Mouse (Mus musculus): Measurements from ENCODE around the gene Zbtb38.

Zbtb38 gene

DNA sequence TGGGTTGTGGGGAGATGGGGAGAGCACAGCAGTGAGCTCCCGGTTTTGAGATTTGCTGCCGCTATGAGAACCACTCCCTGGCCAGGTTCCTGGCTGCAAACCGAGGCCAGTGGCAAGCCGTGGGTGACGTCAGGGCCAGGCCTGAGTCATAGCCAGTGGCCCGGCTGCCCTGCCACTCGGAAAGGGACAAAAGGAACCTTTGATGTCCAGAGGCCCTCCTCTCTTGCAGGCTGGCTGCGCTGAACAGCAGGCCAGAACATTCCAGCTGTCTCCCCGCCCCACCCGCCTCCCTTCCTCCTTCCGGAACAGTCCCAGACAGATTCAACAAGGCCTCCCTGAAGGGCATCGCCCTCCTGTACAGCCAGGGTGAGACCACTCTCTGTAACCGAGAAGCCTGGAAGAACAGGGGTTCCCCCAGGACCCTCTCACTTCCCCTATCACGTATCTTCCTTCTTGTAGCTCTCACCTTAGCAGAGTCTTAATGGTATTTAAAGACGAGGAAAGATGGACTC lies at the start of gene Zbtb38:
Gene Zbtb38, minus strand, starts transcription at position 229 of the 512 bp plus-strand sequence.
- DNase-seq, result peak; percentile 86

DNA sequence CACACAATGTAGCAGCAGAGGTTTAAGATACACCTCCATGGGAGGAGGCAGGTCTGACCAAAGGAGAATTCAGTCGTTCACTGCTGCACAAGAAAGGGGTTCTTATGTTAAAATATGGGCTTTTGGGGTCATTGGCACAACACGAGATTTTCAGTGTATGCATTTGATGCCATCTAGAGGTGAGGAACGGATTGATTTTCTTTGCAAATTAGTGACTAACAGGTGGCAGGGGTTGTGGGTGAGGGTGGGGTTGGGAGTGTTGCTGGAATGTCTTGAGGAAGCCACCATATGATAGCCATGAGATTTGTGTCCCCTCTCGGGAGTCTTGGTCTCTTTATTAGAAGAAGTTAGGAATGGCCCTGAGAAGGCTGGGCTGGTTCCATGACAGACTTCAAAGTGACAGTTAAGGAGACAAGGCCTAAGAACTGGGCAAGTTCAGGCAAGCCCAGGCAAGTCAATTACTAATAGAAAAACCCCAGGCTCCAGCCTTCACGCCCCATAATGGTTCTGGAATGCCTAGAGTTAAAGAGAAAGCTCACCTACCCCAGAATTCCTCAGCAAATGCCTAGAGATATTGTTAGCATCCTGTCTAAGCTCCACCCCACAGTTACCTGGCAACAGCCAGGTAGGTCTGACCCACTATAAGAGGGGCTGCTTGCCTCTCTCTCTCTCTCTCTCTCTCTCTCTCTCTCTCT lies 47.6 kb upstream of the Zbtb38 start:
- DNase-seq, result no peak

DNA sequence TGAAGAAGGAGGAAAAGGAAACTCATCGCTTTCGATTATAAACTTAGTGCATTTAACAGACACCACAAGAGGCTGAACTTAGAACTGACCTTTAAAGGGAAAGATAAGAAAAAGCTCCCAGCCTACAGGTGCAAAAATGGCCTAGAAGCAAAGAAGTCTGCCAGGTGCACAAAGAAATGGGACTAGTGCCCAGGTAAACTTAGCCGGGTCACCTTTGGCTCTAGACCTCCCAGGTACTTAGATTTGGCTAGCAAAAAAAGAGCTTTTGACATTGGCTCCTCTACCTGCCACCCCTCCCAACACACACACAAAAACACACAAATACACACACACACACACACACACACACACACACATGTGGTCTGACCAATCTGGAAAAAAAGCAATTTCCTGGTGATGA lies 44.7 kb upstream of the Zbtb38 start:
- no peak for DNase-seq

DNA sequence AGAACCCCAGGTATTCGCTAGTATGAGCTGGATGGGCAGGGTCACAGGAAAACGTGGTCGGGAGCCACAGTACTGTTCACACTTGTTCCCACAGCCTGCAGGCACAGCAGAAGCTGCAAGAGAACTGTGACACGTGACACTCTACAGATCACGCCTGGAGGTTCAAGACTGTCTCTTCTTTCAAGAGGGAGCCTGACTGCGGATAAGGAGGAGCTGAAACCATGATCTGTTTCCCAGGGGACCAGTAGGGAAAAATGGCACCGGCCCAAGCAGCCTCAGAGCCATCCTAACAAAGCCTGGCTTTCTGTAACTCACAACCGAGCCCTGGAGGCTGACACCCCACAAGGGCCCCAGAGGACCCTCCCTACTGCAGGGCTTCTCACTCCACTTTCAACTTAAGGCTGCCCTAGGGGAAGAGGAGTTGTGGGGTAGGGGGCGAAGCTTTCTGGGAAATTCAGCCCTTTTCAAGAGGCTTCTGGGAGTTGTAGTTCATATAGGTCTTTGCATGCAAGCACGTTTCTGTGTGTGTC lies 42.8 kb upstream of the Zbtb38 start:
- DNase-seq, result peak; percentile 48

DNA sequence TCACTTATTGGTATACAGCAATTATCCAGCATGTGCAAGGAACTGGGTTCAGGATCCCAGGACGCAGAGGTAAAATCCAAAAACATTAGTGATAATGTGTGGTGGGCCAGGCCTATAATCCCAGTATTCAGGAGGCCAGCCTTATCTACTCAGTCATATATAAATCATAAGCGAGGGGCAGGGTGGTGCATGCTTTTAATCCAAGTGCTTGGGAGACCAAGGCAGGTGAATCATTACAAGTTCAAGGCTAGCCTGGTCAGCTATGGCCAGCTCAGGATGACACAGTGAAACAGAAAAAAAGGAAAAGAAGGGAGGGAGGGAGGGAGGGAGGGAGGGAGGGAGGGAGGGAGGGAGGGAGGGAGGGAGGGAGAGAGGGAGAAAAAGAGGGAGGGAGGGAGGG lies 42.0 kb upstream of the Zbtb38 start:
- DNase-seq, result no peak

DNA sequence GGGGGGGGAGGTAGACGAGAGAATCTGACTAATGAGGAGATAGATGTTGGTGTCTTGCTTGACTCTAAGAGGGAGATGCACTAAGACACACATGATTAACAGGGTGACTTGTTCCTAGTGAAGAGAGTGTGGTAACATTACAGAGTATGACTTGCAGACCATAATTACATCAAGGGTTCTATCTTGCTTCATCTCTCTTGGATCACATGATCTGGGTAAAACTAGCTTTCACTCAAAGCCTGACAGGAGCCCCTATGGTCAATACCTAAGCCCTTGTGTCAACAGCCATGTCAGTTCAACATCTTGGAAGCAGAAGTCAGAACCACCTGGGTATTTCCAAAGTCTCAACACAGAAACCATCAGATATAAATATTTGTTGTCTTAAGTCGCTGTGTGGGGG lies 39.9 kb upstream of the Zbtb38 start:
- DNase-seq, result no peak

DNA sequence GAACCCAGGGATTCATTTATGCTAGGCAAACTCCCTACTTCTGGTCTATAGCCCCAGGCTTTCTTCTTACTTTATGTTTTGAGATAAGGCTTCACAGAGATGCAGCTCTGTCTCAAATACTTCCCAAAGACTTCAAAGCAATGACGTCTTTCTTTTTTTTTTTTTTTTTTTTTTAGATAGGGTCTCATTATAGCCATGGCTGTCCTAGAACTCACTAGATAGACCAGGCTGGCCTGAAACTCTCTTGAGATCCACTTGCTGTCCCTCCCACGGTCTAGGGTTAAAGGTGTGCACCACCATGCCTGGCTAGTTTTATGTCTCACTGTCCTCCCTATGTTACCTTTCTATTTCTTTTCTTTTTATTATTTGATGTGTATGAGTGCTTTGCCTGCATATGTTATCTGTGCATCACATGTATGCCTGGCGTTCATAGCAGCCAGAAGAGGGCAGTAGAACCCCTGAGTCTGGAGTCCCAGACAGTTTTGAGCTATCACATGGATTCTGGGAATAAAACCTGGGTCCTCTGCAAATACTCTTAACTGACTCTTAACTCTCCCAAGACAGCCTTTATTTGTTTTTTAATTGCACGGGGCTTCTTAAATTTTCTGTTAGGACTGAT lies 37.9 kb upstream of the Zbtb38 start:
- no peak for DNase-seq

DNA sequence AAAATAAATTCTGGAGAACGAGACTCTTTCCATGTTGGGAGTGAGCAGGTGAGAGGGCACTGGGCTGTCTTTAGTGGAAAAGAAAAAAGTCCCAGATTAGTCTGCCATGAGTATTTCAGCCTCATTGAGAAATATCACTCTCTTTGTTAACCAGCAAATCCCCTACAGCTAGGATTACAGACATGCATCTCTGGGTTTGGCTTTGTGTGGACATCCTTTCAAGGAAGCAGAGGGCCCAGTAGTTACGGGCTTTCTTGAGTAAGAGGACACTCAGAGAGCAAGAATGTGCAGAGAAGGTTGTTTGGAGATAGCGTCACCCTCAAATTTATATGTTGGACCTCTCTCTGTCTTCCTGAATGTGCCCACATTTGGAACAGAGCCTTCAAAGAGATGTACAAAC lies 37.3 kb upstream of the Zbtb38 start:
- no peak for DNase-seq

DNA sequence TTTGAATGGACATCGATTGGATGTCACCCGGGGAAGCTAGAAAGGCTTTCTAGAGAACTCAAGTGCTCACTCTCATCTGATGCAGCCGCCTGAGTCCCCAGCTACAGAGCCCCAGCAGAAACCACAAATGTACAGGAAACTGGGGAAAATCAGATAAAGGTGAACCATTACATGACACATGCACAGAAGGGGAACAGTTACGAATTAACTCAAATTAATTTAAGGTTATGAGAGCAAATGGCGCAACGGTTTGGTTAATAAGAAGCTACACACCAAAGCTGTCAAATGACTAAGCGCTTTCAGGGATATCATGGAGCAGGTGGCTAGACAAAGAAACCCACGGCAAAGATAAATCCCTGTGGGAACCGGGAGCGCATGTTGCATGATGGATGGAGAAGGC lies 35.2 kb upstream of the Zbtb38 start:
- no peak for DNase-seq

DNA sequence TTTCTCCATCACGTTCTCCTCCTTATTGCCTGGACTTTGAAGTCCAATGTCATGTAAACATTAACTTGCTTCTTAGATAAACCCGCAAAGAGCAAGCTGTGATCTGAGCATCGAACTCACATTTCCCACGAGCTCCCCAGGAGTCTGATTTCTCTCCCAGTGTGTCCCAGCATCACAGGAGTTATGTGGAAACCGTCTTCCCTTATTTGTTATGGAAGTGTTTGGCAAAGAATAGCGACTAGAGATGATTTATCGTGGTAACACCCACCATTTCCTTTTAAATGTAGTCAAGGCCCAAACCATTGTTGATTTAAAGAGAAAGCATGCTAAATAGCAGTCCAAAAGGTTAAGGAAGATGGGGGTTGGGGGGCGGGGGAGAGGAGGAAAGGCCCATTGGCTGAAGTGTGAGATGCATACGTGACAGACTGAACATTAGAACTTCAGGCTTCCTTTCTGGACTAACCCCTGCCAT lies 33.3 kb upstream of the Zbtb38 start:
- peak; percentile 33 for DNase-seq

DNA sequence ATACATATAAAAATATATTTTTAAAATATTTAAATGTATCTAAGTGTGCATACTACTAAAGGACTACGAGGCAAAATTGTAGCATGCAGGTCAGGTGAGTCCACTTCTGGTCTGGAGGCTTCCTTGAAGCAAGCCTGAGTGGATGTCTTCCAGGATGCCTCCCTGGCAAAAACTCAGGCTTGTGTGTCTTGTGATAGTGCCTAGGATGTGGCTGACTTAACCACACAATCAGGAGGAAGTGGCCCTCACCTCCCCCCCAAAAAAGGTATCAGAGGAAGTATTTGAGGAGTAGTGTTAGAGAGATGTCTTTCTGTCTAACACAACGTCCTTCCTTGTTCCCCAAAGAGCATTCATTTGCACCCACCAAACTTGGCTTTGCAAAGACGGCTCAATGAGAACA lies 32.6 kb upstream of the Zbtb38 start:
- no peak for DNase-seq

DNA sequence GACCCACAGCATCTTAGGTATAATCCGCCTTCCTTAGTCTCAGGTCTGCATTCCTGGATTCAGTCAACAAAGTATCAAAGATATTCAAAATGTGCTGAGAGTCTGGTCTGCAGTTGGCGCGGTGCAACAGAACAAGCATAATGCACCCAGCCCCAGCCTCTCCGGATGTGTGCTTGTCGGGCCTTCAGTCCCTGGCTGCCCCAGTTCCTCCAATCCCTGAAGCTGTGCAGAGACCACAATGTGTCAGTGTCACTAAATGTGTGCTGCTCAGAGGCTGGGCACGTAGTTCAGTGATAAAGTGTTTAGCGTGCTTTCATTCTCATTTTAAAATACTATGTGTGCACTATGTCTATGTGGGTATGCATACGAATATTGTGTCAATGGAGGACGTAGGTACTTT lies 31.0 kb upstream of the Zbtb38 start:
- DNase-seq, result no peak

DNA sequence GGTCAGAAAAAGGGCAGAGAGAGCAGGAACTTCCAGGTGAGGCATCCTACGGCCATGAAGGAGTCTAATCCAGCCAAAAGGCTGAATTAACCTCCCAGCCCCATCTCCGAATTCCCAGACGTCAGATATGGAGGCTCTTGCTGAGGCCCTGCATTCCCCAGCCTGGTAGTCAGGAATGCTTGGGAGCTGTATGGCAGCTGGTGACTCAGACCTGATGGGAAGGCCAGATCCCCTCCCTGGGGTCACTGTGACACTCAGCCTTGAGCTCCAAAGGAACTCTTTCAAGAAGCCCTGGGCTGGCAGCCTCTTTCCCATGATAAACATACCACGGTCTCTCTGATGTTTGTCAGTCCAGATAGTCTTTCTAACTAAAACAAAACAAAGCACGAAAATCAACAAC lies 30.6 kb upstream of the Zbtb38 start:
- DNase-seq, result no peak

DNA sequence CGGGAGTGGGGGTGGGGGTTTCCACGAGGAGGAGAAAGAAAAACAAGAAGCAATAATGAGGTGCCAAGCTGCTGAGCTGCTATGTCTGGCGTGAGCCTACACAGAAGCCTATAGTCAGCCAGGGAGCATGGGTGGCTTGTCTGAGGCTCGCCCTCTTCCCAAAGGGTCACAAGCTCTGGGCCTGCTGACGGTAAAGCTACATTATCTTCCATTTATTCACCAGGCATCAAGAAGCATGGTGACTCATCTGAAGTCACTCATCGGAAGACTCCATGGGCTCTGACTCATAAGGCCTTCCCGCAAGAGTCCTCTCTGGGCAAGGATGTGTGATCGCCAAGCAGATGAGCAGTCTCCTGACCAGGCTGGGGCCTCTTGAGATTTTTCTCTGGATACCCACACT lies 29.4 kb upstream of the Zbtb38 start:
- no peak for DNase-seq

DNA sequence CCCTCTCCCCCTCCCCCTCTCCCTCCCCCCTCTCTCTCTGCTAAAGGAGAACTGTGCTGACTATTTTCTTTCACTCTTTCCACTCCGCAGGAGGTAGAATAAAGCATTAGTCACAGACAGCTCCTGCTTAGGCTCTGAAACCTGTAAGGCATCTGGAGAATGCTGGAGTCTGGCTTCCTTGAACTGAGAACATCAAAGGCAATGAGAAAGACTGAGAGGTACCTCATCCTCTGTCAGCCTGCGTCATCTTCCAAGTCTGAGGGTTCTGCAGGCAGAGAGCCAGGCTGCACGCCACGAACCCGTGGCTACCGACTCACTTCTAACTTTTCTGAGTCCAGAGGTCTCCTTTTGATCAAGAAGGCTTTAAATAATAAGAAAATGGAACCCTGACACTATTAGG lies 20.5 kb upstream of the Zbtb38 start:
- no peak for DNase-seq

DNA sequence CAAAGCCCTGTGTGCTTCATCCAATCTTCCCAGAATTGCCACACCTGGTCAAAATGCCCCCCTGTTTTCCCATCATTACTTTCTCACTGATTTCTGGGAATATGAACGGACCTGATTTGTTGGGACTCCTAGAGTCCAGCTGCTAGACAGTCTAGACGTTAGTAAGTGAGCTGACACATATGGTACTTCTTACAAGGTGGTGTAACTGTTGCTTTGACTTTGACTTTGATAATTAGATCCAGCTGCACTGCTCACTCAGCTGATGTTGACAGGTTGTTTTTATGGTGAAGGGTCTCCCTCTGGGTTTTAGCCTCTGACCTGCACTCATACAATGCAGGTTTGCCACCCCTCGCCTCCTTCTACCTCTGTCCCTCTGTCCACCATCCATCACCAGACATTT lies 17.8 kb upstream of the Zbtb38 start:
- no peak for DNase-seq

DNA sequence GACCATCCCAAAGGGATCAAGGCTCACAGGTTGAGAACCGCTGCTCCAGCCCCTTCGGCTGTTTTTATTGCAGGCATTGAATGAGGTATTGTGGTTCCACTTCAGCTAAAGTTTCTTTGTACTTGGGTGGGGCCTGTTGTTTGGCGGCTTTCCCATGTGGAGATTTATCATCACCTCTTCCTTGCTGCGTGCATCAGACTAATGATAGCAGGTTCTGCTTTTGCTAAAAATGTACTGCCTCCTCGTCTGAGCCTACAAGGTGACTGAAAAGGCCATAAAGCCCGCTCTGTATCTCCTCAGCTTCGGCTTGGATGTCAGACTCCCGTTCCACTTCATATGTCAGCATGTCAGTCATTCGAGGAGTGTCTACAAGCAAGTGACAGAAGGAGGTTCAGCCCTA lies 17.0 kb upstream of the Zbtb38 start:
- DNase-seq, result no peak

DNA sequence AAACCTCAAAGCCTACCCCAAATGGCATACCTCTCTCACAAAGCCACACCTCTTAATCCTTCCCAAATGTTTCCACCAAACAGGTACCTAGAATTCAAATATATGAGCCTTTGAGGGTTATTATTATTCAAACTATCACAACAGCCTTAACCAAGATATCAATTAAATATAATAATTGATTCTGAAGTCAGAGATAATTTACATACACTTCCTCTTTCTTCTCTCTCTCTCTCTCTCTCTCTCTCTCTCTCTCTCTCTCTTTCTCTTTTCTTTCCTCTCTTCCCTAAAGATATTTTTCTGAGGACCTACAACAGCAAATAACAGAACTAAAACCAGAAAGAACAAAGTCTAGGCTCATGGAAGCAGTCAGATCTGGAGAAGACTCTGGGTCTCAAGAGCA lies 15.2 kb upstream of the Zbtb38 start:
- no peak for DNase-seq

DNA sequence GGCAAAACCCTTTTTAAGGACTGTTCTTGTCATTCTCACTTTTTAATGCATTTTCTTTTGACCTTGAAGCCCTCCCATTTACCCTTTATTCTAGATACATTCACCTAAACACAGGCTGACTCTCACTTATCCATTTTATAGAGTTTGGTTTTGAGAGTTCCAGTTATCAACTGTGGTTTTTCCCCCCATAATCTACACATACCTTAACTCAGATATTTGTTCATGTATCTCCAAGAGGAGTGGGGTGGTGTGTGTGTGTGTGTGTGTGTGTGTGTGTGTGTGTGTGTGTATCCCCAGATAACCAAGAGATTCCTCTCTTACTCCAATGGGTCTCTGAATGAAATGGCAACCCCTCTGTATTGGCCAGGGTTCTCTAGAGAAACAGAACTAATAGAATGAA lies 13.4 kb upstream of the Zbtb38 start:
- no peak for DNase-seq

DNA sequence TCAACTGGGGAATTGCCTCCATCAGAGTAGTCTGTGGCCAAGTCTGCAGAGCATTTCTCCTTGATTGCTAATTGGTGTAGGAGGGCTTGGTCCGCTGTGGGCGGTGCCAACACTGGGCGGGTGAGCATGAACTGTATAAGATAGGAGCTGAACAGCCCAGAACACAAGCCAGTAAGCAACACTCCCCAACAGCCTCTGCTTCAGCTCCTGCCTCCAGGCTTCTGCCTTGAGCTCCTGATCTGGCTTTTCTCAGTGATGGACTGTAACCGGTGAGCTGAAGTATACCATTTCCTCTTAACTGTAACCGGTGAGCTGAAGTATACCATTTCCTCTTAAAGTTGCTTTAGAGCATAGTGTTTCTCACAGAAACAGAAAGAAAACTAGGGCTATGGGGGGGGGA lies 12.8 kb upstream of the Zbtb38 start:
- no peak for DNase-seq

DNA sequence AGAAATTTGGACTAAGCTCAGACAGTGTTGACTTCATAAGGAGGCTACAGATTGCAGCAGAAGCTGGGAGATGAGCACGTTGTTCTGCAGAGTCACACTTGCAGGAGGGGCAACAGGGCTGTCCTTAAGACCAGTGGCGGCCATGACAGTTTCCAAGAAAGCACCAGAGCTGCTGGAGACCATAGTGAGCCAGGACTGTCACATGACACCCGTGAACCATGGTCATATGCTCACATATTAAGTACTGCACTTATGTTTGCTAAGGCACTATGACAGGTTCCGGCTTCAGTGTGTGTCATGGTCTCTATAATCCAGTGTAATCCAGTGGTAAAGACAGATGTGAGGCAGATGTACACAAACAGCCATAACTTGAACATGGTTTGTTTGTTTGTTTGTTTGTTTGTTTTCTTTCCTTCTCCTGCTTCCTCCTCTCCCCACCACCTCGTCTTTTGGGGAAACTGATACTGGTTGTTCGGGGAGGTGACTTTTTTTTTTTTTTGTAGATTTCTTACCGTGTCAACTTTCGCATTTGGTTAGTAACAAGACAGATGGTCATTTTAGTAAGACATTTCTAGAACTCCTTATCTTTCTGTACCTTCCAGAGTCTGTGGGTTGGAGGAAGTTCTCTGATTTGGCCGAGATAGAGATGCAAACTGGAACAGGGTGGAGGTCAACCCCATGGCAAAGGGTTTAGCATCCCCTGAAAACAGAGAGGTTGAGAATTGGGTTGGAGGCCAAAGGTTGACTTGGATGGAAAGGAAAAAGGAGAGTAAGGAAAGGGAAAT lies 11.4 kb upstream of the Zbtb38 start:
- DNase-seq, result no peak

DNA sequence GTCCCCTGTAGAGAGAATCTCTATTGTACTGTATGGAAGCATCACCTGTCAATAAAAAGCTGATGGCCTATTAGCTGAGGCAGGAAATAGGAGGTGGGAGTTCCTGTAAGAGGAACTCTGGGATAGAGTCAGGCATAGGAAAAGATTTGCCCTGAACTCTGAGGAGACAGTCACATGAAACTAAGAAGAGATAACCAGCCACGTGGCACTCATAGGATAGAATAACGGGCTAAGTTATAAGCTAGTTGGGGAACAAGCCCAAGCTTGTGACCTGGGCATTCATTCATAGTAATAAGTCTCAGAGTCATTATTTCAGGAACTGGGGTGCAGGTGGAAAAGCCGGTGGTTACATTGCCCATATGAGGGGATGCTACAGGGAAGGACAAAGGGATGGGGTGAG lies 10.4 kb upstream of the Zbtb38 start:
- DNase-seq, result no peak

DNA sequence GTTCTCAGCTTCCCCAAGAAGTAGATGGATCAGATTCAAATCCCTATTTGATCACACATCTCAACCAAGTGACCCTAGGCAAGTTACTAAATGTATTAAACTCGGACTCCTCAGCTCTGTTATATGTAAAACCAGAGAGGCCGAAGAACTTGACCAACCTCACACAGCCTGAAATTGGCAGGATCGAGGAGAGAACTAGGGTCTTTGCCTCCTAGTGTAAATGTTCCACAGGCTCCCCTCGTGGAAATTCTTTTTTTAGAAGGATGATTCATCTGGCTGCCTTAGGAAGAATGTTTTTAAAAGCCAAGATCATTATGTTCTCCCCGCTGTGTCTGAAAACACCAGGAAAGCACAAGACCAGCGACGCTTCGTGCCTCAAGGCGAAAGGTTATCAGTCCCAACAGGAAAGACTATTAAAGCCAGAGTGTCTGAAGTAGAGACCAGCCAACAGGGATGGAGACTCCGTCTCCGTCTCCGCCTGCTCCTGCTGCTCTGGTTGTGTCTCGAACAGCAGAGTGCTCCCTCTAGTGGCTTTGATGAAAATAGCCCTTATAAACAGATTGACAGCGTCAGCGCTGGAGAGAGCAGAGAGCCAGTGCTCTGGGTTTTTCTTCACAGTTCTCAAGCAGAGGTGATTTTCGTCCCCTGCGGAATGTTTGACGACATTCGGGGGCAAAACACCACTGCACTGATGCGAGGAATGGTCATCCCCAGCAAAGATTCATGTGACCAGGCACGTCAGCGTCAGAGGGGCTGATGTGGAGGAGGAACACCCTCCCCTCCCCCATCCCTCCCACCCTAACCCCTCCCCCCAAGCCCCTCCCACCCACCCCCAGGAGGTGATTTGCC lies 6.3 kb upstream of the Zbtb38 start:
- peak; percentile 67 for DNase-seq
